Mouse (Mus musculus) E14TG2a.4 (cell line): ENCODE measurements around the gene Apoe.

Experiments used
- H3K27me3 ChIP-seq: 2 replicates; pipeline ENCODE4 v1.6.1; 2014; ENCODE audit warnings: low read length, control low read depth; ENCODE audit not compliant: insufficient read depth
- H3K36me3 ChIP-seq: 2 replicates; pipeline ENCODE4 v1.6.1; 2014; ENCODE audit warnings: low read length, control low read depth; ENCODE audit not compliant: insufficient read depth
- H3K4me1 ChIP-seq: replicated peaks from 2 replicates; pipeline ENCODE4 v1.6.1; 2014; ENCODE audit warnings: low read depth, low read length, control low read depth
- H3K4me3 ChIP-seq: replicated peaks from 2 replicates; pipeline ENCODE4 v1.5.1; 2014; ENCODE audit warnings: mild to moderate bottlenecking, low read length
- H3K9me3 ChIP-seq: 2 replicates; pipeline ENCODE4 v1.6.1; 2014; ENCODE audit warnings: low read length, control low read depth
- CTCF ChIP-seq: conservative IDR thresholded peaks from 2 replicates; pipeline ENCODE4 v1.5.1; 2014; ENCODE audit warnings: low read length
- NANOG ChIP-seq: IDR thresholded peaks from 2 replicates; pipeline ENCODE4 v1.6.1; 2014; ENCODE audit warnings: borderline replicate concordance, low read length, mixed read lengths
- POU5F1 ChIP-seq: IDR thresholded peaks from 2 replicates; pipeline ENCODE4 v1.6.1; 2014; ENCODE audit warnings: low read length, borderline replicate concordance

Apoe gene

GRCm38 (mm10) chr7:19719200-19719599 lies 20.2 kb upstream of the Apoe start:
- no peak for TF ChIP-seq NANOG
- H3K9me3 ChIP-seq, result no peaks in the 10 kb centered on the region
- H3K27me3 ChIP-seq, result no peaks in the 10 kb centered on the region
- peaks cover 55% of the 10 kb centered on the region for H3K4me1 ChIP-seq
- peaks cover 71% of the 10 kb centered on the region for H3K36me3 ChIP-seq
- no peak overlapping the region for H3K4me3 ChIP-seq

- peaks cover 58% of the 10 kb centered on the region for H3K4me1 ChIP-seq
- no peaks in the 10 kb centered on the region for H3K27me3 ChIP-seq
- H3K9me3 ChIP-seq, result no peaks in the 10 kb centered on the region
- peaks cover 72% of the 10 kb centered on the region for H3K36me3 ChIP-seq
- TF ChIP-seq POU5F1 (no peak), NANOG (no peak), CTCF (no peak)
- H3K4me3 ChIP-seq, result no peak overlapping the region
Measured at GRCm38 (mm10) chr7:19718297-19718952, 19.4 kb upstream of the Apoe start.

- H3K4me1 ChIP-seq, result peaks cover 60% of the 10 kb centered on the region
- H3K36me3 ChIP-seq, result peaks cover 72% of the 10 kb centered on the region
- H3K9me3 ChIP-seq, result no peaks in the 10 kb centered on the region
- H3K4me3 ChIP-seq, result no peak overlapping the region
- TF ChIP-seq NANOG, result no peak
- TF ChIP-seq CTCF, result no peak
- no peak for TF ChIP-seq POU5F1
- H3K27me3 ChIP-seq, result no peaks in the 10 kb centered on the region
Measured at GRCm38 (mm10) chr7:19717346-19717745, 18.4 kb upstream of the Apoe start.

- Histone ChIP-seq H3K4me3 (peak overlapping the region; percentile 76), H3K27me3 (no peaks in the 10 kb centered on the region), H3K9me3 (no peaks in the 10 kb centered on the region), H3K4me1 (peaks cover 60% of the 10 kb centered on the region), H3K36me3 (peaks cover 74% of the 10 kb centered on the region)
- no peak for TF ChIP-seq NANOG
- TF ChIP-seq POU5F1, result no peak
- TF ChIP-seq CTCF, result no peak
Measured at GRCm38 (mm10) chr7:19716822-19717221, 17.8 kb upstream of the Apoe start.

- Histone ChIP-seq H3K36me3 (peaks cover 74% of the 10 kb centered on the region), H3K9me3 (no peaks in the 10 kb centered on the region), H3K4me3 (peak overlapping the region; percentile 76), H3K27me3 (no peaks in the 10 kb centered on the region), H3K4me1 (peaks cover 65% of the 10 kb centered on the region)
- TF ChIP-seq POU5F1 (no peak), CTCF (no peak), NANOG (no peak)
Measured at GRCm38 (mm10) chr7:19716055-19716682, 17.2 kb upstream of the Apoe start.

- TF ChIP-seq POU5F1 (no peak), NANOG (no peak), CTCF (no peak)
- Histone ChIP-seq H3K4me3 (peak within 1 kb of the TSS; percentile 100), H3K4me1 (peaks cover 71% of the 10 kb centered on the region), H3K9me3 (no peaks in the 10 kb centered on the region), H3K36me3 (peaks cover 74% of the 10 kb centered on the region), H3K27me3 (no peaks in the 10 kb centered on the region)
Measured at GRCm38 (mm10) chr7:19715239-19716054, 16.5 kb upstream of the Apoe start, which contains the start of gene Tomm40. TSS of gene Tomm40 (minus strand) at chr7:19715438.

GRCm38 (mm10) chr7:19714836-19715235 lies 15.8 kb upstream of the Apoe start:
- TF ChIP-seq CTCF (no peak), NANOG (no peak), POU5F1 (no peak)
- Histone ChIP-seq H3K9me3 (no peaks in the 10 kb centered on the region), H3K27me3 (no peaks in the 10 kb centered on the region), H3K4me1 (peaks cover 75% of the 10 kb centered on the region), H3K4me3 (peak overlapping the region; percentile 100), H3K36me3 (peaks cover 74% of the 10 kb centered on the region)

GRCm38 (mm10) chr7:19713598-19713997 lies 14.6 kb upstream of the Apoe start:
- Histone ChIP-seq H3K4me1 (peaks cover 74% of the 10 kb centered on the region), H3K36me3 (peaks cover 74% of the 10 kb centered on the region), H3K4me3 (peak overlapping the region; percentile 100), H3K27me3 (no peaks in the 10 kb centered on the region), H3K9me3 (no peaks in the 10 kb centered on the region)
- TF ChIP-seq POU5F1, result no peak
